Mouse (Mus musculus) lung, adult 2 months (tissue): Measurements from ENCODE around the gene Gm42906. TPM values are rescaled to one million over a fixed set of nuclear protein-coding genes. Genes with fewer than 3 reads are reported as not detected.

Experiments
- DNase-seq: peaks from one replicate; pipeline ENCODE4 v3.0.0; 2022
- H3K4me1 ChIP-seq: fragments of 200-500 bp; 2 replicates; pipeline ENCODE4 v1.6.1; 2011; ENCODE audit warnings: low read length; ENCODE audit not compliant: control insufficient read depth, insufficient read depth
- H3K4me3 ChIP-seq: fragments of 200-500 bp; replicated peaks from 2 replicates; pipeline ENCODE3; 2011; ENCODE audit warnings: low read depth, mild to moderate bottlenecking, control low read depth, low read length; ENCODE audit errors: extremely low read depth
- CTCF ChIP-seq: fragments of 200-500 bp; IDR thresholded peaks from 2 replicates; pipeline ENCODE4 v1.5.1; 2011; ENCODE audit warnings: mild to moderate bottlenecking, low read length, control low read depth; ENCODE audit not compliant: insufficient read depth
- POLR2A ChIP-seq: fragments of 200-500 bp; IDR thresholded peaks from 2 replicates; pipeline ENCODE4 v1.6.1; 2011; ENCODE audit warnings: low read depth, mild to moderate bottlenecking, control low read depth, low read length, borderline replicate concordance; ENCODE audit errors: extremely low read depth
- WGBS: fragments of 180-500 bp; shearing (Covaris S2); methylation state at CpG from one replicate; pipeline ENCODE4 v1.1.7; 2018; 5-methylcytosine and 5-hydroxymethylcytosine counted together
- polyA plus RNA-seq: library from polyadenylated mRNA; depleted of rRNA; stranded (reverse); fragments of >200 nt; gene quantifications from 2 replicates; pipeline ENCODE4 v1.2.3, GENCODE M21; 2012

Gene Gm42906
- polyA plus RNA-seq, 1 experiment = not detected

GRCm38 (mm10) chr5:151199235-151199634 is 228.7 kb downstream of the Gm42906 start:
- TF ChIP-seq CTCF (no peak), POLR2A (no peak)
- Histone ChIP-seq H3K4me3 (no peak overlapping the region), H3K4me1 (peaks cover 7% of the 10 kb centered on the region)
- WGBS = 48% methylated on average over 3 of the region's 3 CpGs
- no peak for DNase-seq

- Histone ChIP-seq H3K4me1 (peaks cover 6% of the 10 kb centered on the region), H3K4me3 (no peak overlapping the region)
- no peak for DNase-seq
- WGBS = 38% methylated on average over 13 of the region's 13 CpGs
- TF ChIP-seq CTCF = no peak
- no peak for TF ChIP-seq POLR2A
Measured at GRCm38 (mm10) chr5:151196603-151197272, 231.2 kb downstream of the Gm42906 start.

GRCm38 (mm10) chr5:151193885-151194520 is 234.0 kb downstream of the Gm42906 start:
- no peak overlapping the region for H3K4me3 ChIP-seq
- WGBS = 49% methylated on average over 3 of the region's 3 CpGs
- TF ChIP-seq POLR2A = no peak
- no peak for TF ChIP-seq CTCF
- DNase-seq = peak; percentile 12
- H3K4me1 ChIP-seq = peaks cover 6% of the 10 kb centered on the region

GRCm38 (mm10) chr5:151192266-151192665 is 235.7 kb downstream of the Gm42906 start:
- no peak for DNase-seq
- WGBS = 67% methylated on average over 2 of the region's 2 CpGs
- TF ChIP-seq CTCF (no peak), POLR2A (no peak)
- no peak overlapping the region for H3K4me3 ChIP-seq
- H3K4me1 ChIP-seq = peaks cover 12% of the 10 kb centered on the region

- DNase-seq = peak; percentile 8
- 49% methylated on average over 5 of the region's 5 CpGs for WGBS
- no peak overlapping the region for H3K4me3 ChIP-seq
- peaks cover 11% of the 10 kb centered on the region for H3K4me1 ChIP-seq
- TF ChIP-seq POLR2A (no peak), CTCF (no peak)
Measured at GRCm38 (mm10) chr5:151190764-151191163, 237.2 kb downstream of the Gm42906 start.

- TF ChIP-seq POLR2A = peak; percentile 47; the same call in 1 of the 2 replicates
- no peak for TF ChIP-seq CTCF
- peak overlapping the region; percentile 91 for H3K4me3 ChIP-seq
- peak; percentile 75 for DNase-seq
- 1% methylated on average over 27 of the region's 27 CpGs for WGBS
- peaks cover 11% of the 10 kb centered on the region for H3K4me1 ChIP-seq
Measured at GRCm38 (mm10) chr5:151189789-151190378, 238.1 kb downstream of the Gm42906 start.

- TF ChIP-seq CTCF = no peak
- Histone ChIP-seq H3K4me3 (peak overlapping the region; percentile 91), H3K4me1 (peaks cover 11% of the 10 kb centered on the region)
- WGBS = 7% methylated on average over 3 of the region's 3 CpGs
- DNase-seq = no peak
Measured at GRCm38 (mm10) chr5:151189321-151189720, 238.6 kb downstream of the Gm42906 start.

- peaks cover 9% of the 10 kb centered on the region for H3K4me1 ChIP-seq
- WGBS = 29% methylated on average over 6 of the region's 6 CpGs
- TF ChIP-seq CTCF (no peak), POLR2A (no peak)
- peak overlapping the region; percentile 91 for H3K4me3 ChIP-seq
- no peak for DNase-seq
Measured at GRCm38 (mm10) chr5:151188659-151189058, 239.3 kb downstream of the Gm42906 start.

- Histone ChIP-seq H3K4me1 (peaks cover 9% of the 10 kb centered on the region), H3K4me3 (no peak overlapping the region)
- DNase-seq = no peak
- whole genome bisulfite sequencing = 74% methylated on average over 11 of the region's 11 CpGs
- TF ChIP-seq CTCF (no peak), POLR2A (no peak)
Measured at GRCm38 (mm10) chr5:151187336-151187735, 240.6 kb downstream of the Gm42906 start.
